Mouse (Mus musculus): Measurements from ENCODE around the gene Ccdc138.
"Not testable (repeated sequence)": the region's sequence is repeated elsewhere in the genome, so short reads cannot be mapped to it uniquely, and the experiment has no call there.

Gene Ccdc138

GRCm38 (mm10) chr10:58497320-58498284, at the start of gene Ccdc138:
Gene Ccdc138 (plus strand): TSS chr10:58497948.
- DNase-seq (ENCODE audit: low spot score in 2 of 2): peak; percentile 95

- no peak for DNase-seq (ENCODE audit: low spot score in 2 of 2)
Observed at GRCm38 (mm10) chr10:58451575-58451974, 46.2 kb upstream of the Ccdc138 start.

- no peak for DNase-seq (ENCODE audit: low spot score in 2 of 2)
Observed at GRCm38 (mm10) chr10:58452185-58452584, 45.6 kb upstream of the Ccdc138 start.

- DNase-seq (ENCODE audit: low spot score in 2 of 2): no peak
Observed at GRCm38 (mm10) chr10:58459896-58460295, 37.9 kb upstream of the Ccdc138 start.

- no peak for DNase-seq (ENCODE audit: low spot score in 2 of 2)
Observed at GRCm38 (mm10) chr10:58477086-58477755, 20.5 kb upstream of the Ccdc138 start.

- DNase-seq (ENCODE audit: low spot score in 2 of 2): no peak
Observed at GRCm38 (mm10) chr10:58478071-58478578, 19.6 kb upstream of the Ccdc138 start.

GRCm38 (mm10) chr10:58479954-58480490, 17.7 kb upstream of the Ccdc138 start:
- no peak for DNase-seq (ENCODE audit: low spot score in 2 of 2)

- no peak for DNase-seq (ENCODE audit: low spot score in 2 of 2)
Observed at GRCm38 (mm10) chr10:58491031-58491430, 6.7 kb upstream of the Ccdc138 start.

- DNase-seq (ENCODE audit: low spot score in 2 of 2): no peak
Observed at GRCm38 (mm10) chr10:58495637-58496036, 2.1 kb upstream of the Ccdc138 start.

GRCm38 (mm10) chr10:58496732-58497131, 1.0 kb upstream of the Ccdc138 start:
- DNase-seq (ENCODE audit: low spot score in 2 of 2): no peak

- DNase-seq (ENCODE audit: low spot score in 2 of 2): no peak
Observed at GRCm38 (mm10) chr10:58498516-58498915, 768 bp downstream of the Ccdc138 start.

GRCm38 (mm10) chr10:58529358-58529757, 31.6 kb downstream of the Ccdc138 start:
- no peak for DNase-seq (ENCODE audit: low spot score in 2 of 2)

GRCm38 (mm10) chr10:58530896-58531790, 33.4 kb downstream of the Ccdc138 start:
- no peak for DNase-seq (ENCODE audit: low spot score in 2 of 2)

GRCm38 (mm10) chr10:58532177-58532576, 34.4 kb downstream of the Ccdc138 start:
- no peak for DNase-seq (ENCODE audit: low spot score in 2 of 2)

GRCm38 (mm10) chr10:58536276-58536675, 38.5 kb downstream of the Ccdc138 start:
- DNase-seq (ENCODE audit: low spot score in 2 of 2): not testable (repeated sequence)

GRCm38 (mm10) chr10:58540613-58541012, 42.9 kb downstream of the Ccdc138 start:
- no peak for DNase-seq (ENCODE audit: low spot score in 2 of 2)

GRCm38 (mm10) chr10:58548739-58549138, 51.0 kb downstream of the Ccdc138 start:
- no peak for DNase-seq (ENCODE audit: low spot score in 2 of 2)

GRCm38 (mm10) chr10:58554693-58555387, 57.1 kb downstream of the Ccdc138 start:
- no peak for DNase-seq (ENCODE audit: low spot score in 2 of 2)

GRCm38 (mm10) chr10:58559098-58559497, 61.4 kb downstream of the Ccdc138 start:
- peak in 1 of 2 experiments; percentile 16 for DNase-seq (ENCODE audit: low spot score in 2 of 2)

GRCm38 (mm10) chr10:58559901-58560300, 62.2 kb downstream of the Ccdc138 start:
- no peak for DNase-seq (ENCODE audit: low spot score in 2 of 2)

- DNase-seq (ENCODE audit: low spot score in 2 of 2): no peak
Observed at GRCm38 (mm10) chr10:58560521-58560920, 62.8 kb downstream of the Ccdc138 start.
